Mouse (Mus musculus) adipocyte (in vitro differentiated cells): Measurements from ENCODE around the gene Rps24.

Source experiments
- DNase-seq: peaks from one replicate; pipeline ENCODE4 v3.0.0-alpha.2; 2016; ENCODE audit warnings: low spot score

The Rps24 gene

GRCm38 (mm10) chr14:24512527-24513161, 25.7 kb downstream of the Rps24 start:
- DNase-seq, result no peak

GRCm38 (mm10) chr14:24521597-24521996, 34.7 kb downstream of the Rps24 start:
- no peak for DNase-seq

- DNase-seq, result no peak
Observed at GRCm38 (mm10) chr14:24525137-24525536, 38.2 kb downstream of the Rps24 start.

GRCm38 (mm10) chr14:24525677-24526415, 38.9 kb downstream of the Rps24 start:
- DNase-seq, result no peak

- no peak for DNase-seq
Observed at GRCm38 (mm10) chr14:24526440-24526839, 39.5 kb downstream of the Rps24 start.

GRCm38 (mm10) chr14:24530228-24530627, 43.3 kb downstream of the Rps24 start:
- DNase-seq, result no peak

- no peak for DNase-seq
Observed at GRCm38 (mm10) chr14:24534865-24535545, 48.1 kb downstream of the Rps24 start.

- DNase-seq, result no peak
Observed at GRCm38 (mm10) chr14:24542901-24543300, 56.0 kb downstream of the Rps24 start.

GRCm38 (mm10) chr14:24544057-24544456, 57.1 kb downstream of the Rps24 start:
- peak; percentile 13 for DNase-seq
